Mouse (Mus musculus): Measurements from ENCODE around the gene Rab11b. TPM values are rescaled to one million over a fixed set of nuclear protein-coding genes. Genes with fewer than 3 reads are reported as not detected.

The Rab11b gene
- polyA plus RNA-seq, 1 experiment: 487 TPM

- Histone ChIP-seq H3K27ac (ENCODE audit: insufficient read depth, low read length) (no peak overlapping the region), H3K4me3 (ENCODE audit: insufficient read depth, low read length) (no peak overlapping the region), H3K4me1 (ENCODE audit: control insufficient read depth, insufficient read depth, low read length) (no peaks in the 10 kb centered on the region)
- TF ChIP-seq CTCF (IDR thresholded peaks at IDR 0.05; ENCODE audit: extremely low read depth, insufficient read depth, low read length) (no peak), POLR2A (IDR thresholded peaks at IDR 0.05; ENCODE audit: extremely low read depth, insufficient read depth, low read length) (no peak)
Observed at GRCm38 (mm10) chr17:33703091-33703490, 57.2 kb downstream of the Rab11b start.

DNA sequence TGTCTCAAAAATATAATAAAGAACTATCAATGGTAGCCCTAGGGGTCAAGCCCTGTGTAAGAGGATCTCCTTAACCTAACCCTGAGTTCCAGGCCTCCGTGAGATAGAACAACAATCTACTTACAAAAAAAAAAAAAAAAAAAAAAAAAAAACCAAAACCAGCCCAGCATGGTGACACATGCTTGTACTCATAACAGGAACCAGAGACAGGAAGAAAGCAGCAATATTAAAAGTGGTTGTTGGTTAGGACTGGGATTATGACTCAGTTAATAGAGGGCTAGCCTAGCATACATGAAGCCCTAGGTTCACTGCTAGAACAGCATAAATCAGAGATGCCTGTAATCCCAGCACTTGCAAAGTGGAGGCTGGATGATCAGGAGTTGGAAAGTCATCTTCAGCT lies 58.2 kb downstream of the Rab11b start:
- no peak for TF ChIP-seq POLR2A (IDR thresholded peaks at IDR 0.05; ENCODE audit: extremely low read depth, insufficient read depth, low read length)
- TF ChIP-seq CTCF (IDR thresholded peaks at IDR 0.05; ENCODE audit: extremely low read depth, insufficient read depth, low read length): no peak
- Histone ChIP-seq H3K4me1 (ENCODE audit: control insufficient read depth, insufficient read depth, low read length) (no peaks in the 10 kb centered on the region), H3K27ac (ENCODE audit: insufficient read depth, low read length) (no peak overlapping the region), H3K4me3 (ENCODE audit: insufficient read depth, low read length) (no peak overlapping the region)

GRCm38 (mm10) chr17:33695471-33695870 lies 64.9 kb downstream of the Rab11b start:
- TF ChIP-seq CTCF (IDR thresholded peaks at IDR 0.05; ENCODE audit: extremely low read depth, insufficient read depth, low read length) (no peak), POLR2A (IDR thresholded peaks at IDR 0.05; ENCODE audit: extremely low read depth, insufficient read depth, low read length) (no peak)
- H3K4me1 ChIP-seq (ENCODE audit: control insufficient read depth, insufficient read depth, low read length): no peaks in the 10 kb centered on the region
- H3K27ac ChIP-seq (ENCODE audit: insufficient read depth, low read length): no peak overlapping the region
- H3K4me3 ChIP-seq (ENCODE audit: insufficient read depth, low read length): no peak overlapping the region

Other genes starting within 250 kb of the Rab11b start
- 47.2 and 50.7 TPM in 2 replicates for gene Adamts10, start 236.3 kb downstream of the Rab11b start, polyA plus RNA-seq (2012; rRNA removed)
- 2.4 and 2.5 TPM in 2 replicates for gene Myo1f, start 204.8 kb downstream of the Rab11b start, polyA plus RNA-seq (2012; rRNA removed)
- 77.4 and 79.6 TPM in 2 replicates for gene Zfp414, start 131.4 kb downstream of the Rab11b start, polyA plus RNA-seq (2012; rRNA removed)
- gene Pram1, start 122.5 kb downstream of the Rab11b start, polyA plus RNA-seq (2012; rRNA removed): 0.42 TPM in 1 of 2 replicates, not detected in the other
- 146 and 158 TPM in 2 replicates for gene Hnrnpm, start 73.7 kb downstream of the Rab11b start, polyA plus RNA-seq (2012; rRNA removed)
- 127 and 137 TPM in 2 replicates for gene March2, start 41.9 kb downstream of the Rab11b start, polyA plus RNA-seq (2012; rRNA removed)
- gene Angptl4, start 21.3 kb upstream of the Rab11b start, polyA plus RNA-seq (2012; rRNA removed): 2.4 and 2.9 TPM in 2 replicates
- gene Kank3, start 50.0 kb upstream of the Rab11b start, polyA plus RNA-seq (2012; rRNA removed): 59.0 and 69.7 TPM in 2 replicates
- 587 and 641 TPM in 2 replicates for gene Rps28, start 64.0 kb upstream of the Rab11b start, polyA plus RNA-seq (2012; rRNA removed)
- 304 and 328 TPM in 2 replicates for gene Ndufa7, start 64.0 kb upstream of the Rab11b start, polyA plus RNA-seq (2012; rRNA removed)
- gene Cd320, start 82.6 kb upstream of the Rab11b start, polyA plus RNA-seq (2012; rRNA removed): 30.0 and 33.0 TPM in 2 replicates
- gene Gm7029, start 113.3 kb upstream of the Rab11b start, polyA plus RNA-seq (2012; rRNA removed): not detected in 2 replicates
- gene Kifc1, start 130.1 kb upstream of the Rab11b start, polyA plus RNA-seq (2012; rRNA removed): 2.0 and 2.3 TPM in 2 replicates
- 1.7 TPM in 2 replicates for gene Platr17, start 144.6 kb upstream of the Rab11b start, polyA plus RNA-seq (2012; rRNA removed)
- 27.2 and 27.4 TPM in 2 replicates for gene Daxx, start 148.9 kb upstream of the Rab11b start, polyA plus RNA-seq (2012; rRNA removed)
- 22.1 and 22.3 TPM in 2 replicates for gene Tapbp, start 155.4 kb upstream of the Rab11b start, polyA plus RNA-seq (2012; rRNA removed)
- 31.9 and 33.5 TPM in 2 replicates for gene Zbtb22, start 155.4 kb upstream of the Rab11b start, polyA plus RNA-seq (2012; rRNA removed)
- 164 and 177 TPM in 2 replicates for gene Rgl2, start 169.0 kb upstream of the Rab11b start, polyA plus RNA-seq (2012; rRNA removed)
- 113 and 116 TPM in 2 replicates for gene Pfdn6, start 179.8 kb upstream of the Rab11b start, polyA plus RNA-seq (2012; rRNA removed)
- gene Wdr46, start 180.1 kb upstream of the Rab11b start, polyA plus RNA-seq (2012; rRNA removed): 13.5 TPM in 2 replicates
- gene B3galt4, start 191.0 kb upstream of the Rab11b start, polyA plus RNA-seq (2012; rRNA removed): 7.0 and 7.8 TPM in 2 replicates
- gene Vps52, start 195.3 kb upstream of the Rab11b start, polyA plus RNA-seq (2012; rRNA removed): 79.3 and 82.2 TPM in 2 replicates
- 410 and 435 TPM in 2 replicates for gene Rps18, start 195.5 kb upstream of the Rab11b start, polyA plus RNA-seq (2012; rRNA removed)
- gene H2-K1, start 239.8 kb upstream of the Rab11b start, polyA plus RNA-seq (2012; rRNA removed): 72.2 and 79.0 TPM in 2 replicates

All from cortical plate, adult 2 months (tissue).